Mouse (Mus musculus): ENCODE data around the gene Ice1. TPM values are rescaled to one million over a fixed set of nuclear protein-coding genes. Genes with fewer than 3 reads are reported as not detected.

The Ice1 gene
- polyA plus RNA-seq, 1 experiment: 11.2 TPM

DNA sequence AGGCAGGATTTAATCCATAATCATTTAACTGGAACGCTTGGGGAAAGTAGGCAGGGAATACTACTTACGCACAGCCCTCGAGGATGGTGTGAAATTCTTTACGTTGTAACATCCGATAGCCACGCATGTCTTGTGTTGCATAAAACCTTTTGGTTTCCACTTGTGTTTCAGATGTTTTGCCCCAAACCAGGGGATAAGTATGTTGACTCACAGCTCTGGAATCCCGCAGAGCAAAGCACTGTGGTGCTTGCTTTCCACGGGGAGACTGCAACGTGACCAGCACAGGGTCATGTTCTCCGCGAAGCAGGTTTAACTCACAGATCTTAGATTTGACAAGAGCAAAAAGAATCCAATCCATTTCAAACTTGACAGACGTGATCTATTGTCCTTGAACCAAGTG is 18.1 kb upstream of the Ice1 start:
- H3K36me3 ChIP-seq (ENCODE audit: control insufficient read depth, insufficient read depth): no peaks in the 10 kb centered on the region
- no peak overlapping the region for H3K4me3 ChIP-seq (ENCODE audit: insufficient read depth, poor library complexity, severe bottlenecking)
- TF ChIP-seq CEBPB (IDR thresholded peaks at IDR 0.05; ENCODE audit: low read depth): peak; percentile 57
- no peak for TF ChIP-seq MYOG (IDR thresholded peaks at IDR 0.05; ENCODE audit: control insufficient read depth, extremely low read depth, insufficient read length)
- peak; percentile 31 for TF ChIP-seq MYOD1 (IDR thresholded peaks at IDR 0.05; ENCODE audit: control insufficient read depth, insufficient read length, low read depth)
- TF ChIP-seq FOSL1 (IDR thresholded peaks at IDR 0.05; ENCODE audit: insufficient read depth, low read length, poor library complexity, severe bottlenecking): peak; percentile 34
- TF ChIP-seq CTCF (IDR thresholded peaks at IDR 0.05; ENCODE audit: control insufficient read depth, insufficient read depth, insufficient read length): no peak
- peak; percentile 61 for TF ChIP-seq USF1 (IDR thresholded peaks at IDR 0.05; ENCODE audit: low read depth)
- peak; percentile 89 for TF ChIP-seq MAX (IDR thresholded peaks at IDR 0.05)
- H3ac ChIP-seq (ENCODE audit: control insufficient read depth, insufficient read length, low read depth): no peak overlapping the region
- no peaks in the 10 kb centered on the region for H3K27me3 ChIP-seq (ENCODE audit: control insufficient read depth, insufficient read depth, insufficient read length)
- H3K79me3 ChIP-seq (ENCODE audit: low read depth): no peaks in the 10 kb centered on the region
- H3K79me2 ChIP-seq (ENCODE audit: control insufficient read depth, insufficient read depth): no peaks in the 10 kb centered on the region

- H3K79me2 ChIP-seq (ENCODE audit: control insufficient read depth, insufficient read depth): no peaks in the 10 kb centered on the region
- no peak overlapping the region for H3K4me3 ChIP-seq (ENCODE audit: insufficient read depth, poor library complexity, severe bottlenecking)
- H3ac ChIP-seq (ENCODE audit: control insufficient read depth, insufficient read length, low read depth): no peak overlapping the region
- TF ChIP-seq FOSL1 (IDR thresholded peaks at IDR 0.05; ENCODE audit: insufficient read depth, low read length, poor library complexity, severe bottlenecking): no peak
- TF ChIP-seq MAX (IDR thresholded peaks at IDR 0.05): no peak
- TF ChIP-seq USF1 (IDR thresholded peaks at IDR 0.05; ENCODE audit: low read depth): no peak
- no peak for TF ChIP-seq CEBPB (IDR thresholded peaks at IDR 0.05; ENCODE audit: low read depth)
- no peak for TF ChIP-seq MYOG (IDR thresholded peaks at IDR 0.05; ENCODE audit: control insufficient read depth, extremely low read depth, insufficient read length)
- no peak for TF ChIP-seq CTCF (IDR thresholded peaks at IDR 0.05; ENCODE audit: control insufficient read depth, insufficient read depth, insufficient read length)
- peak; percentile 80 for TF ChIP-seq MYOD1 (IDR thresholded peaks at IDR 0.05; ENCODE audit: control insufficient read depth, insufficient read length, low read depth)
- H3K27me3 ChIP-seq (ENCODE audit: control insufficient read depth, insufficient read depth, insufficient read length): no peaks in the 10 kb centered on the region
- H3K79me3 ChIP-seq (ENCODE audit: low read depth): no peaks in the 10 kb centered on the region
- no peaks in the 10 kb centered on the region for H3K36me3 ChIP-seq (ENCODE audit: control insufficient read depth, insufficient read depth)
Observed at GRCm38 (mm10) chr13:70654091-70654770, 16.8 kb upstream of the Ice1 start.

DNA sequence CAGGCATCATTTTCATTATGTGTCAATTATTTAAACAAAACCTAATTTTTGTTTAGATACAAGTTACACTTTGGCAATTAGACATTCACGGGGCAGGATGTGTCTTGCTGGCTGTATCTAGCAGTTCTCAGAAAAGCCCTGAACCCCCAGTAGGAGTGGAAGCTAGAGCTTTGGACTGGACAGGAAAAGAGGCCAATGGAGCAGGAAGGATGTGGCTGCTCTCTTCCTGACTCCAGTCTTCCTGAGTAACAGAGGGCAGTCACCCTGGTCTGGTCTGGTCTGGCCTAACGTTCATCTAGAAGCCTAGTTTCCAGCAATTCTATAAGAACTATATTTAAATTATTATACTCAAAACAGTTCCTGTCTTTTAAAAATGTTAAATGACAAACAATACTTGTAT is 16.0 kb upstream of the Ice1 start:
- Histone ChIP-seq H3K79me3 (ENCODE audit: low read depth) (no peaks in the 10 kb centered on the region), H3K79me2 (ENCODE audit: control insufficient read depth, insufficient read depth) (no peaks in the 10 kb centered on the region), H3ac (ENCODE audit: control insufficient read depth, insufficient read length, low read depth) (no peak overlapping the region), H3K4me3 (ENCODE audit: insufficient read depth, poor library complexity, severe bottlenecking) (no peak overlapping the region), H3K36me3 (ENCODE audit: control insufficient read depth, insufficient read depth) (no peaks in the 10 kb centered on the region), H3K27me3 (ENCODE audit: control insufficient read depth, insufficient read depth, insufficient read length) (no peaks in the 10 kb centered on the region)
- TF ChIP-seq MYOD1 (IDR thresholded peaks at IDR 0.05; ENCODE audit: control insufficient read depth, insufficient read length, low read depth) (no peak), FOSL1 (IDR thresholded peaks at IDR 0.05; ENCODE audit: insufficient read depth, low read length, poor library complexity, severe bottlenecking) (no peak), USF1 (IDR thresholded peaks at IDR 0.05; ENCODE audit: low read depth) (no peak), MYOG (IDR thresholded peaks at IDR 0.05; ENCODE audit: control insufficient read depth, extremely low read depth, insufficient read length) (no peak), CEBPB (IDR thresholded peaks at IDR 0.05; ENCODE audit: low read depth) (no peak), MAX (IDR thresholded peaks at IDR 0.05) (no peak), CTCF (IDR thresholded peaks at IDR 0.05; ENCODE audit: control insufficient read depth, insufficient read depth, insufficient read length) (no peak)

- no peak overlapping the region for H3ac ChIP-seq (ENCODE audit: control insufficient read depth, insufficient read length, low read depth)
- no peaks in the 10 kb centered on the region for H3K27me3 ChIP-seq (ENCODE audit: control insufficient read depth, insufficient read depth, insufficient read length)
- H3K36me3 ChIP-seq (ENCODE audit: control insufficient read depth, insufficient read depth): no peaks in the 10 kb centered on the region
- no peak overlapping the region for H3K4me3 ChIP-seq (ENCODE audit: insufficient read depth, poor library complexity, severe bottlenecking)
- no peaks in the 10 kb centered on the region for H3K79me3 ChIP-seq (ENCODE audit: low read depth)
- H3K79me2 ChIP-seq (ENCODE audit: control insufficient read depth, insufficient read depth): no peaks in the 10 kb centered on the region
- peak; percentile 37 for TF ChIP-seq MYOD1 (IDR thresholded peaks at IDR 0.05; ENCODE audit: control insufficient read depth, insufficient read length, low read depth)
- no peak for TF ChIP-seq MAX (IDR thresholded peaks at IDR 0.05)
Observed at GRCm38 (mm10) chr13:70650011-70650436, 12.6 kb upstream of the Ice1 start.

DNA sequence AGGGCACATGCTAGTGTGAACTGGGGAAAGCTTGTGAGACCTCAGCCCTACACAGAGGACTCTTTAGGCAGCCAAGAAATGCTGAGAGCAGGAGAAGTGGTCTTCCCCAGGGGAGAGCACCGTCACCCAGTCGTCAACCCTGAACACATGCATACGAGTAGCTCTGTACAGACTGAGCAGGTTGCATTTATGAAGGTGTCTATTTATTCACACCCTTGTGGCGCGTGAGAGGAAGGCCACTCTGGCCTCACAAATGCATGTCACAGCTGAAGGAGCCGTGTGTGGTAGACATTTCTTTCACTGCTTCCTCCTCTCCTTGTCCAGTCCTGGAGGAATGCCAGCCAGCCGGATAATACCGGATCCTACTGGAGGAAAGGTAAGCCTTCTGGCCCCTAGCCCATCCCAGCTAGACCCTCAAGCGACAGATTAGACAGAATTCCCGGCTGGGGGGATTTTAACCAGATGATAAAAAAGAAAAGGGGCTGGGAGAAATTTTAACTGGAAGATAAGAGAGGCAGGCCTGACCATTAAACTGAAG is 8.6 kb upstream of the Ice1 start:
- Histone ChIP-seq H3K36me3 (ENCODE audit: control insufficient read depth, insufficient read depth) (no peaks in the 10 kb centered on the region), H3K27me3 (ENCODE audit: control insufficient read depth, insufficient read depth, insufficient read length) (no peaks in the 10 kb centered on the region), H3K4me3 (ENCODE audit: insufficient read depth, poor library complexity, severe bottlenecking) (no peak overlapping the region), H3ac (ENCODE audit: control insufficient read depth, insufficient read length, low read depth) (no peak overlapping the region), H3K79me2 (ENCODE audit: control insufficient read depth, insufficient read depth) (no peaks in the 10 kb centered on the region), H3K79me3 (ENCODE audit: low read depth) (no peaks in the 10 kb centered on the region)
- TF ChIP-seq MYOD1 (IDR thresholded peaks at IDR 0.05; ENCODE audit: control insufficient read depth, insufficient read length, low read depth) (no peak), CTCF (IDR thresholded peaks at IDR 0.05; ENCODE audit: control insufficient read depth, insufficient read depth, insufficient read length) (no peak), MAX (IDR thresholded peaks at IDR 0.05) (no peak), USF1 (IDR thresholded peaks at IDR 0.05; ENCODE audit: low read depth) (no peak), FOSL1 (IDR thresholded peaks at IDR 0.05; ENCODE audit: insufficient read depth, low read length, poor library complexity, severe bottlenecking) (no peak), CEBPB (IDR thresholded peaks at IDR 0.05; ENCODE audit: low read depth) (no peak), MYOG (IDR thresholded peaks at IDR 0.05; ENCODE audit: control insufficient read depth, extremely low read depth, insufficient read length) (no peak)

GRCm38 (mm10) chr13:70644083-70644462 is 6.6 kb upstream of the Ice1 start:
- no peak for TF ChIP-seq FOSL1 (IDR thresholded peaks at IDR 0.05; ENCODE audit: insufficient read depth, low read length, poor library complexity, severe bottlenecking)
- TF ChIP-seq CEBPB (IDR thresholded peaks at IDR 0.05; ENCODE audit: low read depth): no peak
- TF ChIP-seq MYOD1 (IDR thresholded peaks at IDR 0.05; ENCODE audit: control insufficient read depth, insufficient read length, low read depth): no peak
- TF ChIP-seq MAX (IDR thresholded peaks at IDR 0.05): no peak
- TF ChIP-seq USF1 (IDR thresholded peaks at IDR 0.05; ENCODE audit: low read depth): no peak
- no peak for TF ChIP-seq MYOG (IDR thresholded peaks at IDR 0.05; ENCODE audit: control insufficient read depth, extremely low read depth, insufficient read length)
- TF ChIP-seq CTCF (IDR thresholded peaks at IDR 0.05; ENCODE audit: control insufficient read depth, insufficient read depth, insufficient read length): no peak
- H3K4me3 ChIP-seq (ENCODE audit: insufficient read depth, poor library complexity, severe bottlenecking): no peak overlapping the region
- H3K36me3 ChIP-seq (ENCODE audit: control insufficient read depth, insufficient read depth): no peaks in the 10 kb centered on the region
- no peaks in the 10 kb centered on the region for H3K79me2 ChIP-seq (ENCODE audit: control insufficient read depth, insufficient read depth)
- H3ac ChIP-seq (ENCODE audit: control insufficient read depth, insufficient read length, low read depth): no peak overlapping the region
- no peaks in the 10 kb centered on the region for H3K79me3 ChIP-seq (ENCODE audit: low read depth)
- no peaks in the 10 kb centered on the region for H3K27me3 ChIP-seq (ENCODE audit: control insufficient read depth, insufficient read depth, insufficient read length)

Data from C2C12 (cell line).